ENCODE assay signal across 11 mouse cellular contexts in genomic region chr13:92356376-92356775, GRCm38 (mm10). TPM values are rescaled to one million over a fixed set of nuclear protein-coding genes. Genes with fewer than 3 reads are reported as not detected.
DNase-seq lines count a peak whose midpoint lies in the region; ATAC-seq lines count a peak whose summit lies in the region.
"Had no signal": no experiment of that assay in that cellular context is flagged by ENCODE, and none has a peak within 500 bp of the region (broad histone marks: within the 10 kb centered on the region; RNA-seq: fewer than 3 reads in every experiment).

No protein-coding gene starts in this region.

- H3K27me3 ChIP-seq in erythroblast, embryonic 14.5 days (ENCODE audit: control insufficient read depth): no peaks in the 10 kb centered on the region
- no peaks in the 10 kb centered on the region for H3K27me3 ChIP-seq in lung, embryonic 16.5 days (ENCODE audit: control insufficient read depth, insufficient read depth, low read depth, low read length)
- H3K27me3 ChIP-seq in intestine, embryonic 16.5 days (replicated peaks; ENCODE audit: control insufficient read depth, insufficient read depth, low read length): no peaks in the 10 kb centered on the region

- 73% methylated on average over 7 of the region's 7 CpGs for WGBS in lung, embryonic 16.5 days
- 75% methylated on average over 7 of the region's 7 CpGs for WGBS in intestine, embryonic 16.5 days

- no peak for ATAC-seq in erythroblast, adult 5-6 weeks (replicated peaks; ENCODE audit: low FRiP score, poor library complexity, severe bottlenecking)
- no peak for ATAC-seq in lung, embryonic 16.5 days (ENCODE audit: low read depth)
- no peak for ATAC-seq in intestine, embryonic 16.5 days

- H3K4me3 ChIP-seq in erythroblast, embryonic 14.5 days (replicated peaks): peak overlapping the region; percentile 88
- peak overlapping the region; percentile 87; the same call in 1 of the 2 replicates for H3K4me3 ChIP-seq in lung, embryonic 16.5 days (ENCODE audit: low read length)
- H3K4me3 ChIP-seq in intestine, embryonic 16.5 days (ENCODE audit: low read length): peak overlapping the region; percentile 81

- H3K27ac ChIP-seq in lung, embryonic 16.5 days (ENCODE audit: low read length): no peak overlapping the region
- H3K27ac ChIP-seq in intestine, embryonic 16.5 days (ENCODE audit: low read length): no peak overlapping the region

- peaks cover 46% of the 10 kb centered on the region for H3K4me1 ChIP-seq in erythroblast, embryonic 14.5 days (ENCODE audit: control insufficient read depth)
- peaks cover 14% of the 10 kb centered on the region for H3K4me1 ChIP-seq in lung, embryonic 16.5 days (replicated peaks; ENCODE audit: control insufficient read depth, insufficient read depth, low read length)
- H3K4me1 ChIP-seq in intestine, embryonic 16.5 days (ENCODE audit: control insufficient read depth, insufficient read depth, low read length): peaks cover 14% of the 10 kb centered on the region

- H3K9ac ChIP-seq in lung, embryonic 16.5 days (ENCODE audit: low read length): no peak overlapping the region
- H3K9ac ChIP-seq in intestine, embryonic 16.5 days (ENCODE audit: low read depth, low read length): no peak overlapping the region

- peak overlapping the region; percentile 73 for H3K4me2 ChIP-seq in lung, embryonic 16.5 days (ENCODE audit: low read depth, low read length)
- H3K4me2 ChIP-seq in intestine, embryonic 16.5 days (ENCODE audit: low read depth, low read length): peak overlapping the region; percentile 92

- peaks cover 70% of the 10 kb centered on the region for H3K36me3 ChIP-seq in erythroblast, embryonic 14.5 days (ENCODE audit: control insufficient read depth)
- H3K36me3 ChIP-seq in lung, embryonic 16.5 days (ENCODE audit: control insufficient read depth, insufficient read depth, low read length): peaks cover 9% of the 10 kb centered on the region
- H3K36me3 ChIP-seq in intestine, embryonic 16.5 days (ENCODE audit: control insufficient read depth, insufficient read depth, low read length): no peaks in the 10 kb centered on the region

- no peak for DNase-seq in lung, postnatal 36 days
- DNase-seq in retina, embryonic 14.5 days (ENCODE audit: low spot score): peak; percentile 8
- no peak for DNase-seq in layer of hippocampus, adult 18-20 months (ENCODE audit: low spot score in 2 of 2)
- DNase-seq in left cerebral cortex, adult 8-10 months (ENCODE audit: low spot score in 2 of 2): no peak

- no peaks in the 10 kb centered on the region for H3K9me3 ChIP-seq in erythroblast, embryonic 14.5 days (ENCODE audit: control insufficient read depth, low read length)
- no peaks in the 10 kb centered on the region for H3K9me3 ChIP-seq in lung, embryonic 16.5 days (ENCODE audit: control insufficient read depth, low read length)
- H3K9me3 ChIP-seq in intestine, embryonic 16.5 days (ENCODE audit: control insufficient read depth, low read length): no peaks in the 10 kb centered on the region

RNA-seq across cellular contexts. Expression of gene Msh3, which starts 1.6 kb away (rescaled TPM):
- 0.37 and 0.54 TPM in 2 replicates for polyA plus RNA-seq in erythroblast, embryonic 14.5 days (2012)
- 8.5 and 11.3 TPM in 2 replicates for total RNA-seq in erythroblast, adult 5-6 weeks (2015; ENCODE audit: low replicate concordance)
- 12.7 and 19.8 TPM in 2 replicates for total RNA-seq in erythroblast, adult 5-6 weeks (2017; ENCODE audit: low replicate concordance)
- polyA plus RNA-seq in lung, embryonic 16.5 days (2015; fragmentation: Nextera tagmentation; extraction: Ambion mirVana): 24.8 and 24.9 TPM in 2 replicates
- polyA plus RNA-seq in intestine, embryonic 16.5 days (2015; fragmentation: Nextera tagmentation; extraction: Ambion mirVana): 16.4 and 17.1 TPM in 2 replicates
- total RNA-seq in layer of hippocampus, adult 18-20 months (2021): 10 to 100 TPM; 22.2 to 22.9 TPM
- total RNA-seq in left cerebral cortex, adult 8-10 months (2022): 10 to 100 TPM; 23.9 to 25.1 (median 24.6) TPM

RNA-seq across cellular contexts. Expression of gene Dhfr, which starts 1.9 kb away (rescaled TPM):
- 0.21 and 0.23 TPM in 2 replicates for polyA plus RNA-seq in erythroblast, embryonic 14.5 days (2012)
- 6.1 and 8.8 TPM in 2 replicates for total RNA-seq in erythroblast, adult 5-6 weeks (2015; ENCODE audit: low replicate concordance)
- total RNA-seq in erythroblast, adult 5-6 weeks (2017; ENCODE audit: low replicate concordance): 7.1 TPM in 2 replicates
- polyA plus RNA-seq in lung, embryonic 16.5 days (2015; fragmentation: Nextera tagmentation; extraction: Ambion mirVana): 17.0 TPM in 2 replicates
- polyA plus RNA-seq in intestine, embryonic 16.5 days (2015; fragmentation: Nextera tagmentation; extraction: Ambion mirVana): 15.8 and 17.8 TPM in 2 replicates
- 1 to 10 TPM in 1 of 2 experiments, under 1 TPM in 1; 0.99 to 1.5 TPM for total RNA-seq in layer of hippocampus, adult 18-20 months (2021)
- 1 to 10 TPM; 1.4 to 2.0 (median 1.9) TPM for total RNA-seq in left cerebral cortex, adult 8-10 months (2022)

RNA-seq across cellular contexts. Expression of gene Gm20379, which starts 50.6 kb away (rescaled TPM):
- polyA plus RNA-seq in erythroblast, embryonic 14.5 days (2012): not detected in 2 replicates
- not detected in 2 replicates for total RNA-seq in erythroblast, adult 5-6 weeks (2015; ENCODE audit: low replicate concordance)
- total RNA-seq in erythroblast, adult 5-6 weeks (2017; ENCODE audit: low replicate concordance): not detected in 2 replicates
- polyA plus RNA-seq in lung, embryonic 16.5 days (2015; fragmentation: Nextera tagmentation; extraction: Ambion mirVana): 0.54 and 0.88 TPM in 2 replicates
- 0.40 and 0.65 TPM in 2 replicates for polyA plus RNA-seq in intestine, embryonic 16.5 days (2015; fragmentation: Nextera tagmentation; extraction: Ambion mirVana)
- total RNA-seq in layer of hippocampus, adult 18-20 months (2021): not detected
- total RNA-seq in left cerebral cortex, adult 8-10 months (2022): not detected
- total RNA-seq: adrenal gland, adult 18-20 months; layer of hippocampus, adult 8-10 months had no signal
- polyA plus RNA-seq: testis, adult 2 months had no signal
